Mouse (Mus musculus) left cerebral cortex, adult 8-10 months (tissue): ENCODE data around the gene Xkr7. TPM values are rescaled to one million over a fixed set of nuclear protein-coding genes. Genes with fewer than 3 reads are reported as not detected.
A peak's percentile ranks its signal among the peaks of the same experiment; 100 is the strongest.

ENCODE experiments used
- DNase-seq, 2 experiments: peaks; one replicate each; pipeline ENCODE4 v3.0.0; 2022; ENCODE audit warnings: low spot score in 2 of 2
- total RNA-seq, 4 experiments: library from RNA; stranded (reverse); gene quantifications; 2 replicates each; pipeline ENCODE4 v1.2.4; 2022

Gene Xkr7
- total RNA-seq, result 1 to 10 TPM; 5.0 to 6.7 (median 5.9) TPM

DNA sequence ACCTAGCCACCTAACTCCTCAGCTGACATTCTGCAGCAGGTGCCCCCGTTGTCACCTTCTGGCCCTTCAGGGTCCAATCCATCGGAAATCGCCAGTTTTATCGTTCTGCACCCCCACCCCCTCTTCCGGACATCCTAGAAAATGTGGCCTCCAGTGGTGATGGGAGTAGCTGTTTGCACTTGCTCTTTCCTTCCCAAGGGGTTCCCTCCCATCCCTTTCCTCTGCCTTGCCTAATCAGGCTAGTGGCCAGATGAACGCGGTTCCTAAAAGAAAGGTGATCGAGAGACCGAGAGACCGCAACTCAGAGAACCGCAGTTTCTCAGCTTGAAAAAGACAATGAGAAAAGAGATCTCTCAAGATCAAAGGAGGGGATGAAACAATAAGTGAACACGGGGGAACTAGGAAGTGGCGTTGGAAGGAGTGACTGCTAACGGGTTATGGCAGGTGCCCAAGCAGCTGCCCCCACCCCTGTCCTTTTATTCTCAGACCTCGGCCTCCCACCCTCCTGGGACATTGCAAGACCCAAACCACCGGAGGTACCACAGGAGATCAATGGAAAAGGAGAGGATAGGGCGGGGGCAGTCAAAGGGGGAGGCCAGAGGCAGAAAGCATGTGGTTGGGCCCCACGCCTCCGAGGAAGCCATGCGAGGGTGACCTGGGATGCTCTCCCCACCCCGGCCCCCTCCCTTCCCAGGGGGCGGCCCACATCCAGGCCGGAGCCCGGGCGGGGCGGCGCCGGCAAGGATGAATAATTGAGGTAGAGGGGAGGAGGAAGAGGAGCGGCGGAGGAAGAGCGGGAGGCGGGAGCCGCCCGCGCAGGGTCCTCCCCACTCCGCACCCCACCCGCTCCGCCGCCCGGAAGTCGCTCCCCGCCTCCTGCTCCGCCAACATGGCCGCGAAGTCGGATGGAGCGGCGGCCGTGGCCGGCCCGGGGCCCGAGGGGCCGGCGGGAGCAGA lies at the start of gene Xkr7:
TSS of gene Xkr7 (plus strand) at position 727 of the 957 bp plus-strand sequence.
- no peak for DNase-seq

DNA sequence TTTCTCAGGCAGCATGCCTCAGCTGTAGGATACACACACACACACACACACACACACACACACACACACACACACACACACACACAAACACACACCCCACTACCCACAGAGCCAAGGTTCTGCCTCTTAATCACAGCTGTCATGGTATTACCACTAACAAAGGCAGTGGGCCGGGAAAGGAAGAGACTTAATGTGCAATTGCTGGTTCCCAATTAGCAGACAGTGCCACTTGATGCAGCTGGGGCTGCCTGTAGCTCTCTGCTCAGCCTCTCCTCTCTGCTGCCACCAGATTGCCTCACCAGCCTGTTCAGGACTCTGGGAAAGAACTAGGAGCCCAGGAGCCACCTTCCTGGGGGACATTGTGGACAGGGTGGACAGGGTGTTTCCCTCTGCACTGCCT lies 46.1 kb upstream of the Xkr7 start:
- peak in 1 of 2 experiments; percentile 16 for DNase-seq

DNA sequence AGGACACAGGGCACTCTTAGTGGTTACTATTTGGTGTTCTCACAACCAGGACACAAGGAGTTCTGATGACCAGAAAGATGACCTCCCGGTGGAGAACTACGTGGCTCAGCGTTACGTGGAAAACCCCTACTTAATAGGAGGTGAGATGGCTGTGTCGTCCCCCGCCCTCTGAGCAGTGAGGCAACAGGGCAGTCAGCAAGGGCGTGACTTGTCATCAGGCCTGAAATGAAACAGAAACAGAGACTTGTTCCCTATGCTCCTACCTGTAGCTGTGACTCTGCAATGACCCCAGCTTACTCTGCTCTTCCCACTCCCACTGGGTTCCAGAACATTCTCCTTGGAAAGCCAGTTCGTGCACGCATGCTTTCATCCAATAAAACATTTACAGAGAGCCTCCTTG lies 40.1 kb upstream of the Xkr7 start:
- no peak for DNase-seq

DNA sequence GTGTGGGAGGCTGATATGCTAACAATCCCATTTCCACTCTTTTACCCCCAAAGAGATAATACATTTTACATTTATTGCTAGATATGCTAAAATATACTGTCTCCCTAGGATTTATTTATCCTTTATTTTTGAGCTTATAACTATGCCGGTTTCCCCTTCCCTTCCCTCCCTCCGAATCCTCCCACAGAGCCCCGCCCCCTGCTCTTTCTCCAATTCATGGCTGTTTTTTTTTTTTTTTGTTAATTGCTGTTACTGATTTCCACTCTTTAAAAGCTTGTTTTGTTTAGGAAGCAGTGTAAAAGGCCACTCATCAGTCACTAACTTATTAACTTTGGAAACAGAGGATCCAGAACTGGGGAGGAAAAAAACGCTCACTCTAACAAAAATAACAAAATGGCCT lies 34.6 kb upstream of the Xkr7 start:
- DNase-seq, result no peak

DNA sequence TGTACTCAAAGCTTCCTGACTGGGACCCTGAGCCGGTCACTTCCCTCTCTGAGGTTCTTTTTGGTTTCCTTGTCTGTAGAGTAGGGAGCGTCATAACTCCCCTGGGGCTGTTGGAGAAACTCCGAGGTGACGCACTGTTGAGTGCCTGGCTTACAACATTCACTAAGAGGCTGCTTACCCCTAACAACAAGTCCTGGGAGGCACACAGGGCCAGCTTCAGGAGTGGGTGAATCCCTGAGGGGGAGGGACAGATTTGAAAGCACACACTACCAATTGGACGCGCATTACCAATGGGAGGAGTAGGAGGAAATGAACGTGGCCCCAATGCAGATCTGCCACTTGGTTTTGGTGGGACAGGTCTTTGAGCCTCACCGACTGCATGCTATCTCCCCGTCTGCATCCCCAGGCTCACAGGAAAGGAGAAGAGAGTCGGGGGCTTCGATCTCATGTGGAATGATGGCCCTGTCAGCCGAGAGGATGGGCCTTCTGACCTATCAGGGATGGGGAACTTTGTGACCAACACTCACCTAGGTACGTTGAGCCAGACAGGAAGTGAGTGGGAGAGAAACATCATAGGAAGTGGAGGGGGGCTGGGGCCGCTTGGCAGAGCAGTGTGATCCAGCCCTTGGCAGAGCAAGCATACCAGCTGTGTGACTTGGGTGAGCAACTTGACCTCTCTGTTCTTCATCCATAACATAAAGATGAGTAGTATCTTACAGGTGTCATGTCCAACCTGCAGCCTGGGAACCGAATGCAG lies 29.0 kb upstream of the Xkr7 start:
- no peak for DNase-seq

DNA sequence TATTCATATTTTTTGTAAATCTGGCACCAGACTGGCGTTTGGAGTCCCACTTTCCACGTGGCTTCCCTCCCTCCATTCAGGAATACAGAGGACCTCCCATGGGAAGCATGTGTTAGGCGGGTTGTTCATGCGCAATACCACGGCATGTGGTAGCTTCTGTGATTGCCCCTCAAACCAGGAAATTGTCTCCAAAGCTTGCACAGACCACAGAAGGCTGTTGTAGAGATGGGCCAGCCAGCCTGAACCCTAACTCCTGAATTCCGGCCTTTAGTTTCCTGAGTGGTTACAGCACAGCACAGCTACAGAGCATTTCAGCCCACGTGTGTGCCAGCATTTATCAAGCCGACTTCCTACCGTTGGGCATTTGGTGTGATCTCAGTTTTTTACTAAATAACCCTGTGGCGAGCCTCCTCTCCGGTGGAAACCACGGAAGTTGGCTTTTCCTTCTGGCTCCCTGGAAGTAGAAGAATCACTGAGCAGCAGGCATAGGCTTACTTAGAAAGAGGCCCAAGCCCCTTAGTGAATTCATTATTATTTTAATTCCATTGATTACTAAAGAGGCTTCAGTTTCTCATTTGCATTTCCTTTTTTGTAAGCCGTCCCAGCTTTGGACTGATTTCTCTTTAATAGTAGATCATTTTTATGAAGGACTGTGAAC lies 27.8 kb upstream of the Xkr7 start:
- DNase-seq, result no peak

DNA sequence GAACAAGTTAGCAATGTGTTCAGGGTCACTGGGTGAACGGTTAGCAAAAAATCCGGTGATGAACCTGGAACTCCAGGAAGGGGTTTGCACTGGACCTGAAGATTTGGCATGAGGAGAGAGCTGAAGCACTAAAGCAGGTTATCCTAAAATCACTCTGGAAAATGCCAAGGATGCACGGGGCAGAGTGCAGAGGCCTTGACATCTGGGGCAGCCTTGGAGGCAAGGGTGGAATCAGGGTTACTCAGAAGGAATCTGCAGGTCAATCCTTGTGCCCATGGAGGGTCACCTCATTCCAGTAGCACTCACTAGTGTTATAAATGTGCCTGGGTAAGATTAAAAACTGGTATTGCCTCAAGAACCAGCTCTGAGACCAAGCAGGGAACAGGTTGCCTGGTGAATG lies 25.7 kb upstream of the Xkr7 start:
- DNase-seq, result no peak

DNA sequence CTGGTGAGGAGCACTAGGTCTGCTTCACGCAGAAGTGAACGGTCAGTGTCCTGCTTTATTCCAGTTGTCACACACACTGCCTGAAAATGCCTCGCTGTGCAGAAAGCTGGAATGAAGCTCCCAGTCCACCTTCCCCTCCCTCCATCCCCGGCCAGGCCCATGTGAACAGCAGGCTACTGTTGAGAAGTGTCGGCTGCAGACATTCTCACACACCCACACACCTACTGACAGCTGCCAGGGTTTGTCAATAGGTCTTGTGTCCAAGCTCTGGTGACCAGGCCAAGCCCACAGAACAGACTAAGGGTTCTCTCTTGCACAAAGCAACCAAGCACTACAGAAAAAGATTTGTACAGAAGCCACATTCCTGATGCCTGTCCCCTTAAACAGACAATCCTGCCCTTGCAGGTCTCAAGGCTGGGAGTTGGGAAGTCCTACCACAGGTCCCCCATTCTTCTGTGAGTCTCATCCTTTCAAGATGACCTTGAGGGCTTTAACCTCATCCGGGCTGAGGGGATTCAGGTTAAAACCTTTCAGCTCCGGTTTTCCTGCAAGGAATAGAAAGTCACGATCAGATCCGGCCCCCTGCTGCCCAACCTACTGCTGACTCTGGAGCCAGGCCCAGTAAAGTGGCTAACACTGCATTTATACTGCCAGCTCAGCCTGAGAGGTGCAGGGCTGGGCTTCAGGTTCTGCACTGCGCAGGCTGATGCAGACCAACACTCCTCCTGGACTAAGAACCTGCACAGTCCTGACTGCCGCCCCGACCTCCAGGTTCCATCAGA lies 22.3 kb upstream of the Xkr7 start:
- DNase-seq, result no peak

DNA sequence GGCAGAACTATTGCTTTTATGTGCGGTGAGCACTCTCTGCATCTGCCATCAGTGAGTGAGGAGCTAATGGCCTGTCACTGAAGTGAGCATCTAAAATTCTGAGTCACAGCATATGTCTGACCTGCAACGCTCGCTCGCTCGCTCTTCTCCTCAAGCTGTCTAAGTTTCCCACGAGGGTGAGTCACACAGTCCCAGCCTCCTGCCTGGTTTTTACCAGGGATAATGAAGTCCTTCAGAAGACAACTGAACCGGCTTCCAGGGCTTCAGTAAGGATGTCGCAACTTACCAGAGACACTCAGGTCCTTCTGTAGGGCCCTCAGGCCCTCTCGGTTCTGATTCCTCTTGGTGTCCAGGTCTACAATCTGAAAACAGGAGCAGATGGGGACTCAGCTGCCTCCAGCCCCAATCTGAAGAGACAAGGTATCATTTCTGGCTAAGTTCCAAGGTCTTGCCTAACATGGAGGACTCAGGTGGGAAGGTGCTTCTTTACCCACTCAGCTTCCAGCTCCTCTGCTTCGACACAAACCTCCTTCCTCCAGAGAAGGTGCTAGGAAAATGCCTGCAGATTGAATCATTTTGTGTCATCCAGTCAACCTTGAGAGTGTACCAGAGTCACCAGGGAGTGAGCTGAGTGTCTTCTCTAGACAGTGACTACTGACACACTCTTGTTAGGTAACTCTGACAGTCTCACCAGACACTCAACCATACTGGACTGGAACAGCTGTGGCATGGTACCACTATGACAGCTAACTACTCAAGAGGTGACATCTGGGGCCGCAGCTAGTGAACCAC lies 17.7 kb upstream of the Xkr7 start:
- peak in 1 of 2 experiments; percentile 59 for DNase-seq

DNA sequence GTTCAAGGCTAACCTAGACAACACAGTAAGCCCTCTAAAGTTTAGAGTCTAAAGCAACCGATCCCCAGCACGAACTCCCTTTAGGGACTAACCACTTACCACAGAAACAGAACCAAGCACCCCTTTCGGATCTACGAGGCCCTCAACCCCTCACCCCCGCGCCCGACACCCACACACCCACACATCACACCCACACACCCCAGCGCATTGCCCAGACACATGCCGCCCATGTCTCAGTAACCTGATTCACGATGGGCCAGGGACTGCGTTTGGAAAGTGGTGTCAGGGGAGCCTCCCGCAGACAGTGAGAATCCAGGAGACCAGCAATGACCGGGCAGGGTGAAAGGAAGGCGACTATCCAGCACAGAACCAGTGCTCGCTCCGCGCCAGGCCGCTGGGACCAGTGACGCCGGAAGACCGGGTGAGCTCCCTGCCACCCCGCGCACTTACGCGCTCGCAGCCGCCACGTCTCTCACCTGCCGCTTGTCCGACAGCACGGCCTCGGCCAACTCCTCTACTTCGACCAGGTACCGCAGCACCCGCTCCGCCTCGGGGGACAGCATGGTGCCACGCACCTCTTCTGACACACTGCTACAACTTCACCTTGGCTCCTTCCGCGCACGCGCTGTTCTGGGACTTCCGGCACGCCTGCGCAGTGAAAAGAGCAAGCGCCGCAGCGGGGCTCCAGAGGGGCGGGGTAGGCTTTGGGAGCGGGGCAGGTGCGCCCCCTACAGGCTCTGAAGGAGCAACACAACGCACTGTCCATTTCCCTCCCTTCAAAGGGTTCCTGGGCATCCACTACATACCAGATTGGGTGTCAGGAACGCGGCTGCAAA lies 16.7 kb upstream of the Xkr7 start, which contains the start of gene Pdrg1:
TSS of gene Pdrg1 (minus strand) at position 670 of the 836 bp plus-strand sequence.
- peak; percentile 86 to 88 for DNase-seq

DNA sequence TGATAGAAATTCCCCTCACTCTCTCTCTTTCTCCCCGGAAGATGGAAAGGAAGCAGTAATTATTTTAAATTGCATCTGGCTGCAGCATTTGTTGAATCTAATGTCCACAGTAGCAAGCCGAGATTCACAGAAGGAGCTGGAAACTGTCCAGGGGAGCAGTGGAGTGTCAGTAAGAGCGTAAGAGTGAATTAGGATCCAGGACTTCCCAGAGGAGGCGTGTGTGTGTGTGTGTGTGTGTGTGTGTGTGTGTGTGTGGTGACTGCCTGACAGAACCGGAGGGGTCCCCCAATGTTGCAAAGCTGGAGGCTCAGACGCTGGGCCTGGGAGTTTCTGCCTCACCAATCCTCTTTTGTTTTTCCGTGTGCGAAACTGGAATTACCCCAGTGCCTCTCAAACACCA lies 15.8 kb upstream of the Xkr7 start:
- no peak for DNase-seq

DNA sequence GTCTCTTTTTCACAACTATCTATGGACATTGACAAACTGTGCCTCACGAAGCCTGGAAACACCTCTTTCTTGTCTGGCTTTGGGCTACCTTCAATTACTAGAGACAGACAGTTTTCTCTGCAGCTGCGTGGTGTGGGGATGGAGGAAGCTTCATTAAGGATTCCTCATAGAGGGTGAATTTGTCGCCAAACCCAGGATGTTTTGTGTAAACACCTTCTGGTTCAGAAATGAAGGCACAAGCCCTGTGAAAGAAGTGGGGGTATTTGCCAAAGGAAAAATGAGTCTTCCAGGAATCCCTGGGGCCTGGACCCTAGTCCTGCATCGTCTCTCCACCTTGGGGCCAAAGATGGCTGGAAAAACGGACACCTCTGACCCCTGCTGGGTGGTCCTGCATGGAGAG lies 14.9 kb upstream of the Xkr7 start:
- no peak for DNase-seq

DNA sequence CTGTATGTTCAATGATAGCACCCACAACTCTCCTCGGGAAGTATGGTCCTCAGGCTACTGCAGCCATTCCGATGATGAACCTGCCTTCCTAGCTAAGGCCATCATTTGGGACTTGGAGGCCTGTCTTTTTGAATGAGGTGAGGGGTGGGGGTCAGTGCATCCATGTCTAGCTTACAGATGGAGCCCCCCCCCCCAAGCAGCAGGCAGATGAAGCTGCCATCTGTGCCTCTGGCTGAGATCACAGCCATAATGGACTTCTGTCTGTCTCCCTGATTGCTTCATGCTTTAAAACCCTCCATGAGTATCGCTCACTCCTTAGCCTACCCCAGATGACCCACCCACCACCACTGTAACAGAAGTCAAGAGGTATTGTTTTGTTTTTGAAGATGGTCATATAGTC lies 12.3 kb upstream of the Xkr7 start:
- DNase-seq, result no peak

DNA sequence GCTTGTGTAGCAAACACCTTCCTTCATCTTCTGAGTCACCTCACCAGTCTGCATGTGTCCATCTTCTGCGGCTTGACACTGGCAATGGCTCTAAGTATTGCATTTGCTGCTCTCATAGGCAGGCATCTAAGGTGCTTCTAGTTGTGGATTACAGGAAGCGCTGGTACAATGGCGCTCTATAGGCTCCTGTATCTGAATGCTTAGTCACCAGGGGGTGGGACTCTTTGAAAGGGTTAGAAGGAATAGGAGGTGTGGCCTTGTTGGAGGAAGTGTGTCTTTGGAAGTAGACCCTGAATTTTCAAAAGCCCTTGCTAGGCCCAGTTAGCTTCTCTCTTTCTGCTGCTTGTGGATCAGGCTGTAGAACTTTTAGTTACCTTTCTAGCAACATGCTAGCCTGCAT lies 10.5 kb upstream of the Xkr7 start:
- DNase-seq, result no peak

DNA sequence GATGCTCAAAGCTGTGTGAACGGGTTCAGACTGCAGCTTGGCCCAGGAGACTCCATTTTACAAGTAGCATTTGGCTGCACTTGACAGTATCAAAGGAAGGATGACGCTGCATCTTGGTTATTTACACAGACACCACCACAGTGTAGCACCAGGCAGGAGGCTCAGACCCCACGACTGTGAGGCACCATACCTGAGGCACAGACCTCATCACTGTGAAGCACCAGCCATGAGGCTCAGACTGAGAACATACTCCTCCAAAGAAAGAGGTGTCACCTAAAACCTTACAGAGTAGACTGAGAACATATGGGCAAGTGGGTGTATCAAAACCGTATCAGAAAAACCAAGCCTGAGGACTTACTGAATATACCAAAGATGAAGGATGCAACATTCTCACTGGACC lies 8.8 kb upstream of the Xkr7 start:
- peak in 1 of 2 experiments; percentile 50 for DNase-seq

DNA sequence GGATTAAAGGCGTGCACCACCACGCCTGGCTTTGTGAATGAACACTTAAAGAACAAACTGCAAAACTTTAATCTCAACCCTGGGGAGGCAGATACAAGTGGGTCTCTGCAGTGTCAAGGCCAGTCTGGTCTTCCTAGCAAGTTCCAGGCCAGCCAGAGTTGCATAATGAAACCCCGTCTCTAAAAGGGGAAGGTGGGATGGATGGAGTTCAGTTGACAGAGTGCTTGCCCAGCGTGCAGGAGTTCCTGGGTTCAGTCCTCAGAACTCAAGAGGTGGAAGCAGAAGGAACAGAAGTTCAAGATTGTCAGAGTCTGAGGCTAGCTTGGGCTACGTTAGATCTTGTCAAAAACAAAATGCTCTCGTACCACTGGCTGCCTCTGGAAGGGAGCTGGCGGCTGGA lies 5.6 kb upstream of the Xkr7 start:
- no peak for DNase-seq

DNA sequence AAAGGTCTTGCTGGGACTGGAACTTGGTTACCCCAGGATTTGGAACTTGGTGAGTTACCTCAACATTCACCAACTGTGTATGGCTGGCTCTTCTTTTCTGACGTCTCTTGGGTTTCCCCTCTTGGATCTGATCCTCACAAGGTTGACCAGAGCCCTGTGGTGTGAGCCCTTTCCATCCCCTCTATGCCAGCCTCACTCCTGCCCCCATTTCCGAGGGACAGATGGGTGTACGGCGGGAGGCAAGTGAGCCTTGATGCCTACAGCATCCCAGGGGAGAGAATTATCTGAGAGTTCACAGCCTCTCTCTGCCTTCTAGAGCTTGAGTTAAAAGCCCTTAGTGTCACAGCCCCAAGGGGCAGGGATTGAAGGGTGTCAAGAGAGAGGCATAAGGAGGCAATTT lies 4.2 kb upstream of the Xkr7 start:
- no peak for DNase-seq

DNA sequence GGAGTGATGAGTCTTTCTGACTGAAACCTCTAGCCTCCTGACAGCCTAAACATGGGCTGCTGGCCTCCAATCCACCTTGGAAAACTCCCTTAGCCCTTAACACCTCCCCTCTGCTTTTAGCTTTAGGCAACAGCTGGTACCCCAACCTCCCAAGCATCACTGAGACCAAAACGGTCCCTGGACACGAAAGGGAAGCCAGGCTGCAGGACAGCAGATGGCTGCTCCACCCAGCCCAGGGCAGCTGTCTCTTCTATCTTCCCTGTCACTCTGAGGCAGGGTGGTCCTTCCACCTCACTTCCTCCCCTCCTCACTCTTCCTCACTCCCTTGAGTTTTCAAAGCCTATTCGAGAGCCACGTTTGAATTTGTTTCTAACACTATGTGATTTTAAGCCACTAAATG lies 1.2 kb upstream of the Xkr7 start:
- no peak for DNase-seq

DNA sequence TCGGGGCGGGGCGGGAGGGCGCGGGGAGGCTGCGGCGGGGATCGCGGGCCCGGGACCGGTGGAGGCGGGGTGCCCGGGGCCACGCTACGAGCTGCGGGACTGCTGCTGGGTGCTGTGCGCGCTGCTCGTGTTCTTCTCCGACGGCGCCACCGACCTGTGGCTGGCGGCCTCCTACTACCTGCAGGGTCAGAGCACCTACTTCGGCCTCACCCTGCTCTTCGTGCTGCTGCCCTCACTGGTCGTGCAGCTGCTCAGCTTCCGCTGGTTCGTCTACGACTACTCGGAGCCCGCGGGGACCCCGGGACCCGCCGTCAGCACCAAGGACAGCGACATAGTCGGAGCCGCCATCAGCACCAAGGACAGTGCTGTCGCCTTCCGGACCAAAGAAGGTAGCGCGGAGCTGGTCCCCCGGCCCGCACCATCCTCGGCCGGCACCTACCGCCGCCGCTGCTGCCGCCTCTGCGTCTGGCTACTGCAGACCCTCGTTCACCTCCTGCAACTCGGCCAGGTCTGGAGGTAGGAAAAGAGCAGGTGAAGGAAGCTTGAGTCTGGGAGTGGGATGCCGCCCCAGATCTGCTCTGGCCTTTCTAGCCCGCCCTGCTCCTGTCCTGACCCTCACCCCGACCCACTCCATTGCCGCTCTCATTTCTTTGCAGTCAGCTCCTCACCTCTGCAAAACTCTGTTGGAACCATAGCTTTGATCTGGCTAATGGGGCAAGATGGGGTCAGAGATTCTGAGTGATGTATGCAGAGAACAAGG lies 611 bp downstream of the Xkr7 start:
- DNase-seq, result no peak
